Mouse (Mus musculus) bone marrow, adult 2 months (tissue): ENCODE results near the gene Fam72a.

Experiments
- CTCF ChIP-seq: fragments of 200-500 bp; IDR thresholded peaks from 2 replicates; pipeline ENCODE4 v1.5.1; 2011; ENCODE audit warnings: low read length, control low read depth; ENCODE audit not compliant: control insufficient read depth, insufficient read depth
- POLR2A ChIP-seq: fragments of 200-500 bp; IDR thresholded peaks from 2 replicates; pipeline ENCODE4 v1.6.1; 2011; ENCODE audit warnings: low read depth, mild to moderate bottlenecking, control low read depth, low read length, borderline replicate concordance; ENCODE audit not compliant: control insufficient read depth

GRCm38 (mm10) chr1:131526371-131527270 lies 1.1 kb upstream of the Fam72a start:
- TF ChIP-seq CTCF (no peak), POLR2A (peak; percentile 32; the same call in 1 of the 2 replicates)
